Mouse (Mus musculus) heart, adult 2 months (tissue): ENCODE data around the gene Kalrn.

Experiments used
- CTCF ChIP-seq: fragments of 200-600 bp; IDR thresholded peaks from 2 replicates; pipeline ENCODE4 v1.8.1; 2022; ENCODE audit warnings: antibody characterized with exemption, mild to moderate bottlenecking, moderate library complexity
- EP300 ChIP-seq: fragments of 200-500 bp; IDR thresholded peaks from 2 replicates; pipeline ENCODE4 v1.6.1; 2011; ENCODE audit warnings: low read depth, low read length, control low read depth; ENCODE audit not compliant: insufficient read depth
- POLR2A ChIP-seq: fragments of 200-500 bp; IDR thresholded peaks from 2 replicates; pipeline ENCODE4 v1.6.1; 2011; ENCODE audit warnings: mild to moderate bottlenecking, low read depth, low read length, control low read depth; ENCODE audit not compliant: insufficient read depth

GRCm38 (mm10) chr16:34515485-34515884 lies 57.8 kb downstream of the Kalrn start:
- TF ChIP-seq CTCF (no peak), POLR2A (no peak), EP300 (no peak)
